Mouse (Mus musculus): ENCODE measurements around the gene Trpv6. TPM values are rescaled to one million over a fixed set of nuclear protein-coding genes. Genes with fewer than 3 reads are reported as not detected.

Trpv6 gene
- polyA plus RNA-seq, 1 experiment = 0.09 TPM

DNA sequence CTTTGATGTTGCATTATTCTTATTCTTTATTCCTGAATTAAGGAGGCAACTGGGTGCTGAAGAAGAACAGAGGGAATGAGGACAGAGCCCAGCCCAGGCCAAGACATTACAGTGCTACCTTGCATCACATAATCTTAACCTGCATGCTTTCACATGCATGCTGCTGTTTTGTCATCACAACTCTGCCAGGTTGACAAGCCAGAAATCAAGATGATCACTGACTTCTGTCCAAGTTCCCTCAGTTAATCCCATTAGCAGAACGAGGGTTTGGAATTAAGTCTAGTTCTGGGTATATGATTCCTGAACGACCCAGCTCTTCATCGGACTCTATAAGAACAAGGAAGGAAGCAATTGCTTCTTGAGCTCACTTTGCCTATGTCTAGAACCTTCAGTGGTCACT is 10.0 kb upstream of the Trpv6 start:
- Histone ChIP-seq H3K4me3 (ENCODE audit: insufficient read depth, poor library complexity, severe bottlenecking) (no peak overlapping the region), H3K36me3 (ENCODE audit: control insufficient read depth, insufficient read depth) (no peaks in the 10 kb centered on the region), H3K27me3 (ENCODE audit: control insufficient read depth, insufficient read depth, insufficient read length) (peaks cover 8% of the 10 kb centered on the region), H3K79me3 (ENCODE audit: low read depth) (no peaks in the 10 kb centered on the region), H3K79me2 (ENCODE audit: control insufficient read depth, insufficient read depth) (no peaks in the 10 kb centered on the region), H3ac (ENCODE audit: control insufficient read depth, insufficient read length, low read depth) (no peak overlapping the region)
- TF ChIP-seq CEBPB (IDR thresholded peaks at IDR 0.05; ENCODE audit: low read depth) (no peak), MYOD1 (IDR thresholded peaks at IDR 0.05; ENCODE audit: control insufficient read depth, insufficient read length, low read depth) (no peak), MAX (IDR thresholded peaks at IDR 0.05) (no peak), CTCF (IDR thresholded peaks at IDR 0.05; ENCODE audit: control insufficient read depth, insufficient read depth, insufficient read length) (no peak), USF1 (IDR thresholded peaks at IDR 0.05; ENCODE audit: low read depth) (no peak), MYOG (IDR thresholded peaks at IDR 0.05; ENCODE audit: control insufficient read depth, extremely low read depth, insufficient read length) (no peak), FOSL1 (IDR thresholded peaks at IDR 0.05; ENCODE audit: insufficient read depth, low read length, poor library complexity, severe bottlenecking) (no peak)

DNA sequence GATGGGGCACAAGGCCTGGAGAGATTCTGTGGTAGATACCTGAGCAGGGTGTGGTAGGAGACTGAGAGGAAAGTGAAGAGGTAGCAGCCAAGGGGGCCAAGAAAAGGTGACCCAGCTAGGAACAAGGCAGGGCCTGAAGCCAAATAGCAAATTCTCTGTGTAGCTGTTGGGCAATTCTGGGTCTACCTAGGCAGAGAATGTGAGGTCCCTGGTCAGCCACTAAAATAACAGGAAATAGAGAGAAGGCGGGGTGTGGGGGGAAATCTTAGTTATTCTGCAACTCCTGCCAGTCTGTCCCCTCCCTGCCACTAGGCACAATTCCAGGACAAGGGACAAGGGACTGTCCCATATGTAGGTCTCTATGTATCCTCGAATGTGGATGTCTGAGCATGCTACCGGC is 7.0 kb upstream of the Trpv6 start:
- Histone ChIP-seq H3ac (ENCODE audit: control insufficient read depth, insufficient read length, low read depth) (no peak overlapping the region), H3K36me3 (ENCODE audit: control insufficient read depth, insufficient read depth) (no peaks in the 10 kb centered on the region), H3K79me2 (ENCODE audit: control insufficient read depth, insufficient read depth) (no peaks in the 10 kb centered on the region), H3K27me3 (ENCODE audit: control insufficient read depth, insufficient read depth, insufficient read length) (peaks cover 8% of the 10 kb centered on the region), H3K79me3 (ENCODE audit: low read depth) (no peaks in the 10 kb centered on the region), H3K4me3 (ENCODE audit: insufficient read depth, poor library complexity, severe bottlenecking) (no peak overlapping the region)
- TF ChIP-seq CEBPB (IDR thresholded peaks at IDR 0.05; ENCODE audit: low read depth) (no peak), FOSL1 (IDR thresholded peaks at IDR 0.05; ENCODE audit: insufficient read depth, low read length, poor library complexity, severe bottlenecking) (no peak), MYOD1 (IDR thresholded peaks at IDR 0.05; ENCODE audit: control insufficient read depth, insufficient read length, low read depth) (no peak), MAX (IDR thresholded peaks at IDR 0.05) (no peak), CTCF (IDR thresholded peaks at IDR 0.05; ENCODE audit: control insufficient read depth, insufficient read depth, insufficient read length) (no peak), MYOG (IDR thresholded peaks at IDR 0.05; ENCODE audit: control insufficient read depth, extremely low read depth, insufficient read length) (no peak), USF1 (IDR thresholded peaks at IDR 0.05; ENCODE audit: low read depth) (no peak)

DNA sequence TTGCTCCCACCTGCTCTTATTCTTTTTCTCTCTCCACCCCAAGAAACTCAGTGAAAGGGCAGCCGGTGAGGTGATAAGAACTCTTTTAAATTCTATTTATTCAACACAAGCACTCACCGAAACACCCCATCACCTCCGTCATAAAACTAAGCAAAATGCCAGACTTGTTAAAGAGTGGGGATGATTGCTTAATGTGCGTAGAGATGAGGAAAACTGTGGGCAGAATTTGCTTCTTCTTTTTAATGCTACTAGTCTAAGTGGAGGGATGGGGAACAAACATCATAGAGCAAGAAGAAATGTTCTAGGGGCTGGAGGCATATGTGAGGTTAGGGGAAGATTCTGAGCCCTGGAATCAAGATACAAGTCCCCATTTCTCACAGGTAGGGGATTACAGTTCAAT is 6.6 kb upstream of the Trpv6 start:
- H3ac ChIP-seq (ENCODE audit: control insufficient read depth, insufficient read length, low read depth) = no peak overlapping the region
- H3K36me3 ChIP-seq (ENCODE audit: control insufficient read depth, insufficient read depth) = no peaks in the 10 kb centered on the region
- H3K79me2 ChIP-seq (ENCODE audit: control insufficient read depth, insufficient read depth) = no peaks in the 10 kb centered on the region
- peaks cover 8% of the 10 kb centered on the region for H3K27me3 ChIP-seq (ENCODE audit: control insufficient read depth, insufficient read depth, insufficient read length)
- TF ChIP-seq CEBPB (IDR thresholded peaks at IDR 0.05; ENCODE audit: low read depth) (no peak), MAX (IDR thresholded peaks at IDR 0.05) (no peak), USF1 (IDR thresholded peaks at IDR 0.05; ENCODE audit: low read depth) (no peak), CTCF (IDR thresholded peaks at IDR 0.05; ENCODE audit: control insufficient read depth, insufficient read depth, insufficient read length) (no peak), MYOG (IDR thresholded peaks at IDR 0.05; ENCODE audit: control insufficient read depth, extremely low read depth, insufficient read length) (no peak), FOSL1 (IDR thresholded peaks at IDR 0.05; ENCODE audit: insufficient read depth, low read length, poor library complexity, severe bottlenecking) (no peak), MYOD1 (IDR thresholded peaks at IDR 0.05; ENCODE audit: control insufficient read depth, insufficient read length, low read depth) (no peak)
- no peak overlapping the region for H3K4me3 ChIP-seq (ENCODE audit: insufficient read depth, poor library complexity, severe bottlenecking)
- H3K79me3 ChIP-seq (ENCODE audit: low read depth) = no peaks in the 10 kb centered on the region

DNA sequence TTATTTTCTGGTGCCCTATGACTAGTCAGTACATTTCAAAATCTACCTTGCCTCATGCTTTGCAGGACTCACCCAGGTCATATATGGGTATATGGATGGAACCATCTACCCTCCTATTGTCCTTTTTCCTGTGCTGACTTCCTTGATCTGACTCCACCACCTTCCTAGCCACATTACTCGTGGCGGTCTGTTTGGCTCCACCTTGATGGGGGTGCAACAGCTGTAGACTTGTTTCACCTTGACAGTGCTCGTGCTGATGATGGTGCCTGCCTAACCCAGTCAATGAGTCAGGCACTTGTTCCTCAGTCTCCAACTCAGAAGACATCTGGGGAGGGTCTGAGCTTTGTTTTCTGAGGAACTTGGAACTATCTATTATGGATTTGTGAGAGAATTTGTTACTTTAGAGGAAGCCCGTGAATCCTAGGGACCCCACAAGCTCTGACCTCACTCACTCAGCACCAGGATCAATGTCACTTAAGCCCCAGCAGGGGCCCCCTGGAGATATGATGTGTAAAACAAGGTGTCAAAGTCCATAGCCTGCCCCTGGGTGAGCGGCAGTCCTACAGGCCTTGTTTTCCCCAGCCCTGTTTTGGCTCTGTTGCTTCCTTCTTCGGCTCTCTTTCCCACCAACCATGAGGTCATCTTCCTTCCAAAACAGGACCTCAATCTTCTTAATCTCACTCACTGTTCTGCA is 5.1 kb upstream of the Trpv6 start:
- Histone ChIP-seq H3K79me3 (ENCODE audit: low read depth) (no peaks in the 10 kb centered on the region), H3K36me3 (ENCODE audit: control insufficient read depth, insufficient read depth) (no peaks in the 10 kb centered on the region), H3K27me3 (ENCODE audit: control insufficient read depth, insufficient read depth, insufficient read length) (peaks cover 4% of the 10 kb centered on the region), H3K4me3 (ENCODE audit: insufficient read depth, poor library complexity, severe bottlenecking) (no peak overlapping the region), H3ac (ENCODE audit: control insufficient read depth, insufficient read length, low read depth) (no peak overlapping the region), H3K79me2 (ENCODE audit: control insufficient read depth, insufficient read depth) (no peaks in the 10 kb centered on the region)
- TF ChIP-seq MYOD1 (IDR thresholded peaks at IDR 0.05; ENCODE audit: control insufficient read depth, insufficient read length, low read depth) (no peak), CTCF (IDR thresholded peaks at IDR 0.05; ENCODE audit: control insufficient read depth, insufficient read depth, insufficient read length) (no peak), MYOG (IDR thresholded peaks at IDR 0.05; ENCODE audit: control insufficient read depth, extremely low read depth, insufficient read length) (no peak), USF1 (IDR thresholded peaks at IDR 0.05; ENCODE audit: low read depth) (no peak), CEBPB (IDR thresholded peaks at IDR 0.05; ENCODE audit: low read depth) (no peak), FOSL1 (IDR thresholded peaks at IDR 0.05; ENCODE audit: insufficient read depth, low read length, poor library complexity, severe bottlenecking) (no peak), MAX (IDR thresholded peaks at IDR 0.05) (no peak)

DNA sequence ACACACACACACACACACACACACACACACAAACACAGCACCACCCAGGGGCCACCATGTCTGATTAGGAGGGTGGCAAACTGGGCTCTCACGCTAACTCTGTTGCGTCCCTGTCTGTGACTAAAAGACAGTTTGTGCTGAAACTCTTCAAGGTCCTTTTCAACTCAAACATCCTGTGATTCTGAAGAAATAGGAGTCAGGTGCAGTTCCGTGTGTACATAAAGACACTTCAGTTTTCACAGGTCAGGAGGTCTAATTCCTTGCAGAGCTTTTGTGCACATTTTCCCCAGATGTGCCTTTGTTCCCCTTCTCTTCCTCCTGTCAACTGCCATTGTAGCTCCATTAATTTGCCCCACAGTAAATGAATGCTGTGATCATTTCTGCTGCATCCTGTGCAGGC is 4.2 kb upstream of the Trpv6 start:
- TF ChIP-seq MAX (IDR thresholded peaks at IDR 0.05) (no peak), MYOD1 (IDR thresholded peaks at IDR 0.05; ENCODE audit: control insufficient read depth, insufficient read length, low read depth) (no peak)
- Histone ChIP-seq H3K79me3 (ENCODE audit: low read depth) (no peaks in the 10 kb centered on the region), H3K4me3 (ENCODE audit: insufficient read depth, poor library complexity, severe bottlenecking) (no peak overlapping the region), H3ac (ENCODE audit: control insufficient read depth, insufficient read length, low read depth) (no peak overlapping the region), H3K79me2 (ENCODE audit: control insufficient read depth, insufficient read depth) (no peaks in the 10 kb centered on the region), H3K36me3 (ENCODE audit: control insufficient read depth, insufficient read depth) (no peaks in the 10 kb centered on the region), H3K27me3 (ENCODE audit: control insufficient read depth, insufficient read depth, insufficient read length) (peaks cover 4% of the 10 kb centered on the region)
